Mouse (Mus musculus) cerebellum, adult 2 months (tissue): ENCODE data around the gene Arhgap45.

Experiments used
- CTCF ChIP-seq: fragments of 200-500 bp; IDR thresholded peaks from 2 replicates; pipeline ENCODE4 v1.5.1; 2011; ENCODE audit warnings: low read depth, mild to moderate bottlenecking, control low read depth, low read length, moderate library complexity, borderline replicate concordance; ENCODE audit not compliant: insufficient read depth
- POLR2A ChIP-seq: fragments of 200-500 bp; IDR thresholded peaks from 2 replicates; pipeline ENCODE4 v1.6.1; 2011; ENCODE audit warnings: low read length, control low read depth, borderline replicate concordance; ENCODE audit not compliant: insufficient read depth

DNA sequence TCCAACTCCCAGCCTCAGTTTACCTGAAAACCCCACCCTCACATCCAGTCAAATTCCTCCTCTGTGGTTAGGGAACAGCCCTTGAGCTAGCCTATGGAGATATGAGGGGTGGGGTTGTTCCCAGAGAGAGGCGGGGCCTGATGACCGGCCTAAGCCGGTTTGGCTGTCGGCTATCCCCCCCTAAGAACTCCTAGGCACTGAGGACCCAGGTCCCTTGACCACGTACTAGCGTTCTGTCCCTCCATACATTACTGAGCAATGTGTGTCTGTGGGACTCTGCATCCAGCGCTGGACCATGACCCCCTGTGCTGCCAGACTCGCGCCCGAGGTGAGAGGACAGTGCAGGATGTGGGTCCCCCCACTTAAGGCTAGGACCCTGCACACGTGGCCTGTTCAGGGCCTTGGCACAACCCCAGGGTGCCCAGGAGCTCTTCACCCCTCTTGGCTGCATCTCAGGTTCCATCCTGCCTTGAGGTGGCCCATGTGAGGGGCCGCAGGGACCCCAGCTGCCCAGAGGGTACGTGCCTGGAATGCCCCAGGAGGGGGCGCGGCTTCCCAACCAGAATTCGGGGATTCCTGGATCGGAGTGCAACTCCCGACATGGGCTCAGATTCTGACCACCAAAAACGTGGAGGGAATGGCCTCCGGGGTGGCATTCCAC, 3.1 kb downstream of the Arhgap45 start:
- TF ChIP-seq POLR2A (no peak), CTCF (no peak)
